ENCODE assay signal across 11 mouse cellular contexts in genomic region chr6:141485302-141486021, GRCm38 (mm10). TPM values are rescaled to one million over a fixed set of nuclear protein-coding genes. Genes with fewer than 3 reads are reported as not detected.
A peak's percentile ranks its signal among the peaks of the same experiment; 100 is the strongest.
DNase-seq lines count a peak whose midpoint lies in the region; ATAC-seq lines count a peak whose summit lies in the region.
"Had no signal": no experiment of that assay in that cellular context is flagged by ENCODE, and none has a peak within 500 bp of the region (broad histone marks: within the 10 kb centered on the region; RNA-seq: fewer than 3 reads in every experiment).

No protein-coding gene starts in this region.

- H3K4me2 ChIP-seq in hindbrain, embryonic 15.5 days, result no peak overlapping the region
- H3K4me2 ChIP-seq in midbrain, embryonic 14.5 days (ENCODE audit: low read length), result no peak overlapping the region

- H3K4me3 ChIP-seq in hindbrain, embryonic 15.5 days, result no peak overlapping the region
- no peak overlapping the region for H3K4me3 ChIP-seq in midbrain, embryonic 14.5 days (replicated peaks; ENCODE audit: low read depth, low read length)

- no peak overlapping the region for H3K9ac ChIP-seq in hindbrain, embryonic 15.5 days
- H3K9ac ChIP-seq in midbrain, embryonic 14.5 days (replicated peaks; ENCODE audit: low read length), result no peak overlapping the region

- 52% methylated on average over 10 of the region's 10 CpGs for WGBS in hindbrain, embryonic 15.5 days
- 63% methylated on average over 10 of the region's 10 CpGs for WGBS in midbrain, embryonic 14.5 days

- DNase-seq in kidney, postnatal 10 days, result peak; percentile 63
- DNase-seq in kidney, adult 8-10 months, result no peak
- peak; percentile 24 for DNase-seq in gastrocnemius, postnatal 10 days
- peak; percentile 76 for DNase-seq in midbrain, embryonic 14.5 days
- no peak for DNase-seq in layer of hippocampus, adult 9-11 months
- DNase-seq in spleen, postnatal 36 days (ENCODE audit: low spot score in 2 of 2), result no peak
- no peak for DNase-seq in adrenal gland, postnatal 4 days (ENCODE audit: low spot score in 2 of 2)

- peak; percentile 86 for ATAC-seq in hindbrain, embryonic 15.5 days (ENCODE audit: low FRiP score, low read depth)
- ATAC-seq in midbrain, embryonic 14.5 days (ENCODE audit: low FRiP score, low TSS enrichment), result peak; percentile 67; the same call in 1 of the 2 replicates

- H3K27me3 ChIP-seq in hindbrain, embryonic 15.5 days, result no peaks in the 10 kb centered on the region
- no peaks in the 10 kb centered on the region for H3K27me3 ChIP-seq in midbrain, embryonic 14.5 days (ENCODE audit: control insufficient read depth, insufficient read depth, low read length)

- no peak overlapping the region for H3K27ac ChIP-seq in hindbrain, embryonic 15.5 days (replicated peaks)
- H3K27ac ChIP-seq in midbrain, embryonic 14.5 days (replicated peaks; ENCODE audit: low read depth, low read length), result no peak overlapping the region

- no peaks in the 10 kb centered on the region; the same call in 1 of the 2 replicates for H3K4me1 ChIP-seq in hindbrain, embryonic 15.5 days (replicated peaks)
- H3K4me1 ChIP-seq in midbrain, embryonic 14.5 days (ENCODE audit: control insufficient read depth, insufficient read depth, low read length), result no peaks in the 10 kb centered on the region

- H3K36me3 ChIP-seq in hindbrain, embryonic 15.5 days, result no peaks in the 10 kb centered on the region
- no peaks in the 10 kb centered on the region for H3K36me3 ChIP-seq in midbrain, embryonic 14.5 days (ENCODE audit: control insufficient read depth, insufficient read depth, low read length)
- H3K36me3 ChIP-seq: G1E had no signal

- no peaks in the 10 kb centered on the region for H3K9me3 ChIP-seq in hindbrain, embryonic 15.5 days
- H3K9me3 ChIP-seq in midbrain, embryonic 14.5 days (ENCODE audit: control insufficient read depth, low read length), result no peaks in the 10 kb centered on the region

RNA-seq across cellular contexts. Expression of gene Slco1c1, which starts 38.7 kb away (rescaled TPM):
- total RNA-seq in gastrocnemius, postnatal 10 days (2021), result under 1 TPM; 0.09 to 0.36 TPM
- polyA plus RNA-seq in hindbrain, embryonic 15.5 days (2015; fragmentation: Nextera tagmentation; extraction: Ambion mirVana), result 15.6 and 18.9 TPM in 2 replicates
- 10.5 and 12.3 TPM in 2 replicates for polyA plus RNA-seq in midbrain, embryonic 14.5 days (2014; fragmentation: Nextera tagmentation; extraction: Ambion mirVana)
- under 1 TPM; 0.17 to 0.51 TPM for total RNA-seq in adrenal gland, postnatal 4 days (2021)
- total RNA-seq: common myeloid progenitor, adult 5-6 weeks had no signal
- polyA plus RNA-seq: G1E; spleen, adult 2 months had no signal

Comparison
In these comparisons a context has a peak if more than half of its experiments do, and no peak if none do; other contexts are left out.
1. DNase-seq: peak in kidney, postnatal 10 days (single experiment), gastrocnemius, postnatal 10 days (single experiment) and midbrain, embryonic 14.5 days (single experiment); none in kidney, adult 8-10 months (0 of 2), layer of hippocampus, adult 9-11 months (single experiment), spleen, postnatal 36 days (0 of 2) and adrenal gland, postnatal 4 days (0 of 2).